Mouse (Mus musculus) myocyte (in vitro differentiated cells): ENCODE results near the gene Mindy4.

ENCODE experiments used
- CEBPB ChIP-seq: IDR thresholded peaks from 2 replicates; pipeline ENCODE4 v1.6.1; 2011; ENCODE audit warnings: mild to moderate bottlenecking, moderate library complexity; ENCODE audit not compliant: poor library complexity, insufficient read depth, severe bottlenecking
- E2F4 ChIP-seq: IDR thresholded peaks from one replicate; pipeline ENCODE4 v1.6.1; 2011; ENCODE audit warnings: mild to moderate bottlenecking, control low read depth, moderate library complexity; ENCODE audit not compliant: insufficient read depth
- MAX ChIP-seq: IDR thresholded peaks from one replicate; pipeline ENCODE4 v1.6.1; 2011; ENCODE audit warnings: low read depth, mild to moderate bottlenecking, control low read depth
- MYOG ChIP-seq, 3 experiments: IDR thresholded peaks; one replicate each; pipeline ENCODE4 v1.6.1; 2011; ENCODE audit warnings: control low read depth in 2 of 3, low read depth in 2 of 3, mild to moderate bottlenecking in 2 of 3; ENCODE audit not compliant: insufficient read length in 2 of 3, control insufficient read depth in 1 of 3, insufficient read depth in 1 of 3
- POLR2A ChIP-seq: IDR thresholded peaks from one replicate; pipeline ENCODE4 v1.6.1; 2011; ENCODE audit warnings: low read depth, mild to moderate bottlenecking, control low read depth, moderate library complexity; ENCODE audit not compliant: insufficient read length
- POLR2AphosphoS2 ChIP-seq: IDR thresholded peaks from one replicate; pipeline ENCODE4 v1.6.1; 2011; ENCODE audit warnings: low read depth, control low read depth; ENCODE audit not compliant: insufficient read length
- REST ChIP-seq: IDR thresholded peaks from one replicate; pipeline ENCODE4 v1.6.1; 2011; ENCODE audit warnings: mild to moderate bottlenecking, control low read depth, moderate library complexity; ENCODE audit not compliant: insufficient read depth, insufficient read length
- SRF ChIP-seq: IDR thresholded peaks from one replicate; pipeline ENCODE4 v1.6.1; 2011; ENCODE audit warnings: low read depth; ENCODE audit not compliant: control insufficient read depth, insufficient read length
- TCF12 ChIP-seq: IDR thresholded peaks from one replicate; pipeline ENCODE4 v1.6.1; 2011; ENCODE audit warnings: mild to moderate bottlenecking, control low read depth; ENCODE audit not compliant: poor library complexity, insufficient read depth, severe bottlenecking
- TCF3 ChIP-seq: IDR thresholded peaks from one replicate; pipeline ENCODE4 v1.6.1; 2011; ENCODE audit warnings: low read depth, control low read depth; ENCODE audit not compliant: insufficient read length
- USF1 ChIP-seq: IDR thresholded peaks from one replicate; pipeline ENCODE4 v1.6.1; 2011; ENCODE audit warnings: low read depth, mild to moderate bottlenecking, control low read depth, moderate library complexity

DNA sequence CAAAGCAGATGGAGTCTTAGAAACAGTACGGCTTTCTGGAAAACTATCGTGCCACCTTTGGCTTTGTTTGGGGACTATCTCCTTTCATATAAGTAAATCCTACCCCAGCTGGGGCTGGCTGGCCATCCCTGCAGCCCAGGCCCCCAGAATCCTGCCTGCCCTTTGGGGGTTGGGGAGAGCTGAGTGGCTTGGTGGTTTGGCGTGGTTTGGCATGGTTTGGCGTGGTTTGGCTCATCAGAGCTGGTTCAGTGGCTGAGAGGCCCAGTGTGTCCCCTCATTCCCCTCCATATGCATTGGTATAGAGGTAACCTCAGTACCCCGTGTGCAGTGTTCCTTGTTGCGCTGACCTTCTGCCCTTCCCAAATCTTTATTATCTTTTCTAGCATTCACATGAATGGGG is 74.9 kb downstream of the Mindy4 start:
- no peak for TF ChIP-seq POLR2A
- TF ChIP-seq USF1 = no peak
- TF ChIP-seq POLR2AphosphoS2 = no peak
- TF ChIP-seq E2F4 = no peak
- TF ChIP-seq TCF12 = no peak
- TF ChIP-seq TCF3 = no peak
- TF ChIP-seq MAX = no peak
- no peak for TF ChIP-seq MYOG (IDR thresholded peaks at IDR 0.05; ENCODE audit: control insufficient read depth in 1 of 3, insufficient read depth in 1 of 3, insufficient read length in 2 of 3, low read depth in 2 of 3)
- TF ChIP-seq CEBPB = no peak
- TF ChIP-seq REST = no peak
- TF ChIP-seq SRF = no peak
